ENCODE assay signal across 8 mouse cellular contexts in the genomic region with DNA sequence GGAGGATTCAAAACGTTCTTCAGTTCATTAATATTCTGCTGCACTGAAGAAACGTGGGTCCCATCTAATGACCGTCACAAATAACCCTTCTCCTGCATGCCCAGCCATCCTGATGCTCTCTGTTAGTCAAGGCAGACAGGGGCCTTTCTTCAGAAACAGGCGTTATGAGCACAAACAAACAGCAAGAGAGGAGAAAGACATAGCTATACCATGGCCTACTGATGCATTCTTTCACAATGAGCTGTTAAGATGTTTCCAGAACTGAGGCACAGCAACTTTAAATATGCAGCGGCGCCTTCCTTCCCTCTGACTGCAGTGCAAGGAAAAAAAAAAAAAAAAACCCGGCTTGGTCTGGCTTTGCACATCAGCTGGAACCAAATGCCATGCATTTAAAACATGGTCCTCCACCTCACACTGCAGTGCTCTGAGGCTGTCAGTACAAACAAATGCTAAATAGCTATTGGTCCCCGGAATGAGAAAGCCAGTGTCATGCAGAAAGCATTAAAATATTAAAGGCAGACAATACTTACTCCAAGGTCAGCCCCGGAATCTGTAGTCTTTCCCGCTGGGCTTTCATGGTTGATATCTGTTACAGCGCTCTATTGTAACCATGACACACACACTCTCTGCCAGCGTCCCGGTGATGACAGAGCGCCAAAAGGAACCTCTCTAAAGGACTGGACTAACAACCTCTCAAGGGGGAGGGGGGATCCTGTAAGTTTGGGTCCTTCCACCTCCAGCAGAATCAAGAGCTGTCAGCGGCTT.
DNase-seq lines count a peak whose midpoint lies in the region; ATAC-seq and TF ChIP-seq lines count a peak whose summit lies in the region.

No protein-coding gene starts in this region.

- H3K4me3 ChIP-seq in heart, embryonic 13.5 days: peak overlapping the region; percentile 53
- peak overlapping the region; percentile 25 for H3K4me3 ChIP-seq in myocyte

- H3K27ac ChIP-seq in heart, embryonic 13.5 days (replicated peaks): peak overlapping the region; percentile 96

- peak overlapping the region; percentile 80 for H3K9ac ChIP-seq in heart, embryonic 13.5 days

- peaks cover 23% of the 10 kb centered on the region for H3K79me2 ChIP-seq in myocyte (ENCODE audit: control insufficient read depth, insufficient read depth)

- H3K27me3 ChIP-seq in heart, embryonic 13.5 days (replicated peaks): no peaks in the 10 kb centered on the region
- no peaks in the 10 kb centered on the region for H3K27me3 ChIP-seq in myocyte (ENCODE audit: control insufficient read depth, insufficient read depth, insufficient read length)

- WGBS in heart, embryonic 13.5 days: 4% methylated on average over 15 of the region's 15 CpGs

- peaks cover 62% of the 10 kb centered on the region for H3K4me1 ChIP-seq in heart, embryonic 13.5 days

- H3K36me3 ChIP-seq in heart, embryonic 13.5 days: no peaks in the 10 kb centered on the region
- no peaks in the 10 kb centered on the region for H3K36me3 ChIP-seq in myocyte (ENCODE audit: control insufficient read depth, insufficient read depth)

- H3K4me2 ChIP-seq in heart, embryonic 13.5 days: peak overlapping the region; percentile 70
- H3K4me2 ChIP-seq in myocyte (ENCODE audit: low read depth): peak overlapping the region; percentile 84

- H3K9me3 ChIP-seq in heart, embryonic 13.5 days: no peaks in the 10 kb centered on the region

- no peak for TF ChIP-seq POLR2A in myocyte (IDR thresholded peaks at IDR 0.05; ENCODE audit: insufficient read length, low read depth)

- ATAC-seq in frontal cortex, adult (ENCODE audit: low TSS enrichment): peak; percentile 72
- ATAC-seq in heart, embryonic 13.5 days (ENCODE audit: extremely low read depth, insufficient number of reproducible peaks, low FRiP score, low TSS enrichment): 0 out of 2 replicates have a peak, but pooled peaks have one; percentile 64
- no peak for ATAC-seq in monocyte, adult 5-6 weeks (replicated peaks; ENCODE audit: insufficient number of reproducible peaks, low FRiP score, low TSS enrichment, poor library complexity, severe bottlenecking)

- no peak overlapping the region for H3ac ChIP-seq in myocyte (ENCODE audit: control insufficient read depth, insufficient read length)

- no peak for DNase-seq in frontal cortex, postnatal 36 days (ENCODE audit: low spot score in 2 of 2)
- peak; percentile 19 for DNase-seq in adrenal gland, postnatal 25 days
- peak; percentile 2 to 6 for DNase-seq in kidney, postnatal 36 days
- no peak for DNase-seq in frontal cortex, postnatal 25 days (ENCODE audit: low spot score in 2 of 2)

TF ChIP-seq in myocyte, 11 proteins besides CTCF, POLR2A, EP300 and RAD21:
- TF ChIP-seq MYOD1 (IDR thresholded peaks at IDR 0.05; ENCODE audit: control insufficient read depth in 1 of 3, insufficient read length in 2 of 3, low read depth in 2 of 3): no peak
- TF ChIP-seq CEBPB (IDR thresholded peaks at IDR 0.05; ENCODE audit: insufficient read depth, poor library complexity, severe bottlenecking): no peak
- no peak for TF ChIP-seq MYOG (IDR thresholded peaks at IDR 0.05; ENCODE audit: control insufficient read depth in 1 of 3, insufficient read depth in 1 of 3, insufficient read length in 2 of 3, low read depth in 2 of 3)
- TF ChIP-seq REST (IDR thresholded peaks at IDR 0.05; ENCODE audit: insufficient read depth, insufficient read length): no peak
- TF ChIP-seq E2F4 (IDR thresholded peaks at IDR 0.05; ENCODE audit: insufficient read depth): no peak
- no peak for TF ChIP-seq POLR2AphosphoS2 (IDR thresholded peaks at IDR 0.05; ENCODE audit: insufficient read length, low read depth)
- TF ChIP-seq USF1 (IDR thresholded peaks at IDR 0.05; ENCODE audit: low read depth): no peak
- no peak for TF ChIP-seq TCF3 (IDR thresholded peaks at IDR 0.05; ENCODE audit: insufficient read length, low read depth)
- no peak for TF ChIP-seq SRF (IDR thresholded peaks at IDR 0.05; ENCODE audit: control insufficient read depth, insufficient read length, low read depth)
- no peak for TF ChIP-seq TCF12 (IDR thresholded peaks at IDR 0.05; ENCODE audit: insufficient read depth, poor library complexity, severe bottlenecking)
- TF ChIP-seq MAX (IDR thresholded peaks at IDR 0.05; ENCODE audit: low read depth): no peak
TF ChIP-seq in myocyte: peak in this region for 0.

Comparison
In these comparisons a context has a peak if more than half of its experiments do, and no peak if none do; other contexts are left out.
1. DNase-seq: peak in adrenal gland, postnatal 25 days (single experiment) and kidney, postnatal 36 days (2 of 2); none in frontal cortex, postnatal 36 days (0 of 2) and frontal cortex, postnatal 25 days (0 of 2).